Mouse (Mus musculus) spleen, adult 12 weeks (tissue): ENCODE results near the gene Camk1g.

Experiments
- DNase-seq: peaks from one replicate; pipeline ENCODE4 v3.0.0; 2022; ENCODE audit warnings: low spot score

Camk1g gene

DNA sequence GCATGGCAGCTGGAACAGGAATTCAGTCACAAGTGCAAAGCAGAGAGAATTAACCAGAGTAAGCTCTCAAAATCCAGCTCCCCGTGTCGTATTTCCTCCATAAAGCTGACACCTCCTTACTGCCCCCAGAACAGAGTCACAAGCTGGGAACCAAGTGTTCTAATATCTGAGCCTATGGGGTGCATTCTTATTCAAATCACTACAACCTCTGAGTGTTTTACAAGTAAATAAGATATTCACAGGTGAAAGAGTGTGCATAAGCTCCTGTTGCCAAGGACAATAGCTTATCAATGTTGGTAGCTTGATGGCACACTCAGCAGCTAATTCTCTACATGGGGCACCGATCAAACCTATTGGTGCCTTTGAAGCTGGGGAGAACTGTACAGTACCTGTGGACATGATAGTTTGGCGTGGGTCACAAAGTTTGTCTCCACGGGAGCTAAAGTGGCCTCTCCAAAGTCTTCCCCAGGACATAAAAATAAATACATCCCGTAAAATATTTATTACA lies 3.9 kb upstream of the Camk1g start:
- DNase-seq, result no peak

DNA sequence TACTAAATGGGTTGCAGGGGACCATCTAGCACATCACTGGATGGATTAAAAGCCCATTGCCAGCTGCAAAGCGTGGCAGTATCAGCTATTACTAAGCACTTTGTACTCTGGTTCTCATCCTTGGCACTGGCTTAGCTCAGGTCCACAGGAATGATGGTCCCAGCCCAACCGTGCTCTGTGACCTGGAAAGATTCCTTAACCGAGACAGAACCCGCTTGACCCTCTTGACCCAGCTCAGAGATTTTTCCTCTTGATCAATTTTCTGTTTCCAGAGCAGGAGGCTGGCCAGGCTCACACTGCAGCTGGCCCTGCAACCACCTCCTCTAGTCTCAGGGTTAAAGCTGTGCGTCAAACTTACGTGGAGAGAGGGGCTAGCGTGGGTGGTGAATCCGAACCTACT lies 1.0 kb downstream of the Camk1g start:
- DNase-seq, result no peak

DNA sequence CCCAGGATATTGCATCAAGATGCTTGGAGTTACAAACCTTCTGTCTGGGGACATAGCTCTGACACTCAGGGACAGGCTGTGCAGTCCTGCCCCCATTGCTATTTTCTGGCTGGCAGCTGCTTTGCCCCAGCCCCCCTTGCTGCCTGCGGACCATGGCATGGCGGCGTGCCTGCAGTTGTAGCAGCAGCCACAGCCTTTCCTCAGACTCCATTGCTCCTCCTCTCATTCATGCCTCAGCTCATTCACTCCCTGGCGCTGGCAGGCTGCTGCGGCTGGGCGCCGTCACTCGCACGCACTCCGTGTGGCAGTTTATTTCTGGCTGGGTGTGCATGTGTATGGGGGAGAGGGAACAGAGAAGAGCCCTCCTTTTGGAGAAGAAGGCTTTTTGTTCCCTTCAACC lies 2.0 kb downstream of the Camk1g start:
- DNase-seq, result no peak

DNA sequence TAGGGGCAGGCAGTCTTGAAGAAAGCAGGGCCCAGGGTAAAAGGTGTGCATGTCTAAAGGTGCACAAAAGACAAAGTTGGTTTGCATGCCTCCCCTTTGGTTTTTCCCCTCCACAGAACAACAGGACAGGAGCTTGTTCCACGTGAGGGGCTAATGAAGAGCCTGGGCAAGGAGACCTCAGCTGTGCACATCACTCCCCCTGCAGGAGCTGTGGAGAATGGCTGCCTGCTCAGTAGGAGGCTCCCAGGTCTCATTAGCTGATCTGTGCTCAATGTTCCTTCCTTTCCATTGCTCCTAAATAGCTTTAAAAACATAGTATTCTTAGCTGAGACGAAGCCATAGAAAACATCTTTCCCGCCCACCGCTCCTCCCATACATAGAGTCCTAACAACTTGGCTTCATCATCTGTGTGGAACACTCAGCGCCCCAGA lies 6.3 kb downstream of the Camk1g start:
- DNase-seq, result no peak

DNA sequence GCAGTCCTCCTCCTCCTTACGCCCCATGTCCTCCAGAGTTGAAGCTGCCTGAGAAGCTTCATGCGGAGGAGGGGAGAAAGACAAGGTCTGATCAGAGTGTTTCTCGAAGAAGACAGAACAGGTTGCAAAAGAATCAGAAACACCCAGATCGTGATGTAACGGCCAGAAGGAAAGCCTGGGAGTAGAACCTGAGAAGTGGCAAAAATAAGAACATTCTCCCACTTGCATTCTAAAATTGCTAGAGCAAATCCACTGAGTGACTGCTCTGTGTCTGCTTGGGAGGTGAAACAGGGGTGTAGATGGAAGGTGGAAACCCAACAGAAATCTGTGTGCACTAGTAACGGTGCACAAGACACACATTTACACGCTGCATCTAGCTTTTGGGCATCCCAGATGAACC lies 8.0 kb downstream of the Camk1g start:
- DNase-seq, result no peak

DNA sequence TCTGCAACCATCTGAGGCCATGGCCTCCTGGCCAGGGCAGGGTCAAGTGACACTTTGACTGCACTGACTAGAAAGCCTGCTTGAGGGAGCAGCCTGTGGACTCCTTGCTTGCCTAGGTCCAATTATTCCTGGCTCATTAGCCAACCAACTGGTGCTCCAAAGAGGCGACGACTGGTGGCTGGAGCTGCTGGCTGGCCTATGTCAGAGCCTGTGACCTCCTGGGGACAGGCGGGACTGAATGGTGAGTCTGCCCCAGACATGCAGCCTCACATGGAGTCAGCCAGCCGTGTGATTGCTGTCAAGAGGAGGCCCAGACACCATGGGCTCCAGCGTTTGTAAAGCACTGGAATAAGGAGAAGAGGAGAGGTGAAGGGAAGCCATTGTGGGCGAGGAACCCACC lies 8.9 kb downstream of the Camk1g start:
- no peak for DNase-seq

DNA sequence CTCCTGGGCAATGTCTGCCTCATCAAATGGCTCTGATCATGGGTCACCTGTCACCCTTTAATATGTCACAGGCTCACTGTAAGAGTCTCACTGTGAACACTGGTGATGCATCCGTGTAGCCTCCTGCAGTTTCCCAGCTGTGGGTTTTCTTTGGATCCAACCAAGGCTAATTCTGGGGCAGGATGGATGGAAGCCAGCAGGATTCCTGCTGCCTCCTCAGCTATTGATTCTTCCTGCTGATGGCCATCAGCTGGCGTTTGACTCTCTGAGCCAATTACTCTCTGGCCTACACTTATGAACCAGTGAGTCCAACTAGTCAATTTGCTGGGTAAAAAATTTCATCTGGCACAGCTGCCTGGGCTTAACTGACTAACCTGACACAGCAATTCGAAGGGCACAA lies 10.9 kb downstream of the Camk1g start:
- no peak for DNase-seq

DNA sequence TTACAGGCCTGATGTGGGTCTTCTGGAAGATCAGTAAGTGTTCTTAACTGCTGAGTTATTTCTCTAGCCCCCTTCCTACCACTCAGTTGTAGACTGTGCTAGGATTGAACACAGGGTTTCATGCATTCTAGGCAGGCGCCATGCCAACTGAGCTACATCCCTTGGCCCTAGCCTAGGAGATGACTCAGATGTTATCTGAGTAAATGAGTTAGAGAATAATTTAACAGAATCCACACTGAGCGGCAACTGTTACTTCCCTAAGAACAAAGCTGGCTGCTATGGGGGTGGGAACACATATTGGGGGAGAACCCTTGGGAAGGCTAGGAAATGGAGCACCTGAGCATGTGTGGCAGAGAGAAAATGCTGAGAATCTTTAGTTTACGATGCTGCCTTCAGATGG lies 18.5 kb downstream of the Camk1g start:
- no peak for DNase-seq

DNA sequence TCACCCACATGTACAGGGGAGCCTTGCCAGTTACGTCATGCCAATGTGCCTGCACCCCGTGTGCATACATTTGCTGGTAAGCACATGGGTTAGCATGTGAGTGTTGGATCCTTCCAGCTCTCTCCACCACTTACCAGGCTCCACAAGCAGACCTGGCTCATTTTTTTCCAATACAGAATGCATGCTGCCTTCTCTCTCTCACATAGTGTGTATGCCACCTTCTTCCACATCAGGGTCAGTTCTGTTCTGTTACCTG lies 19.6 kb downstream of the Camk1g start:
- no peak for DNase-seq

DNA sequence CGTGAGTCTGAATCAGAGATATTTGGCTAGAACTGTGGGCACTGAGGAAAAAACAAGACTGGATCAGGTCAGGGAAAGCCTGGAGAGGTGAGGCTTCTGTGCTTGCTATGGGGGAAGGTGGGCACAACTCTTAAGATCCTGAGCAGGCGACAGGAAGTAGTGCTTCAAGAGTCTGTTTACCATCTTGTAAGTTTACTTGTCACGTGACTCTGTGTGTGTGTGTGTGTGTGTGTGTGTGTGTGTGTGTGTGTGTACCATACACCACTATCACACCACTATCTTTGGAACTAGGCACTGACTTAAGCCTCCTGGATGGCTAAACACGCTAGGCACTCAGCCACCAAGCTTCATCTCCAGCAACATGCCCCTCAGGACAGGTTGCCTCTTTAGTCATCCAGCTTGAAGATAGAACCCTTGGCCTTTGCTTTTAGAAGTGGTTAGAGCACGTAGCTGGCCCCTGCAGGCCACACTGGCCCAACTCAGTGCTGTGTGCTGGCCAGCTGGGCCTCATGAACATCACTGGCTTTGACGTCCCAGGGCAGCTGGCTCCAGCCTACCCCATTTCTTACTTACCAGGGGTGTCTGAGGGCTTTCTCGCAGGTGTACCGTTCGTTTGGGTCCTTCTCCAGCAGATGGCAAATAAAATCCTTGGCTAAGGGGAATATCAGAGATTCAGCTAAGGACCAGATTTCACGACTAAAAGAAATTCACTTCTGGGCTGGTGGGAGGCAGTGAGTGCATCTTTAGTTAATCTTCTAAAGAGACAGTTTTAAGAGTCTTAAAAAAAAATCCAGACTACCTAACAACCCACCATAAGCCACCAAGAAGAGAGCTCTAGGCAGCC lies 20.2 kb downstream of the Camk1g start:
- no peak for DNase-seq

DNA sequence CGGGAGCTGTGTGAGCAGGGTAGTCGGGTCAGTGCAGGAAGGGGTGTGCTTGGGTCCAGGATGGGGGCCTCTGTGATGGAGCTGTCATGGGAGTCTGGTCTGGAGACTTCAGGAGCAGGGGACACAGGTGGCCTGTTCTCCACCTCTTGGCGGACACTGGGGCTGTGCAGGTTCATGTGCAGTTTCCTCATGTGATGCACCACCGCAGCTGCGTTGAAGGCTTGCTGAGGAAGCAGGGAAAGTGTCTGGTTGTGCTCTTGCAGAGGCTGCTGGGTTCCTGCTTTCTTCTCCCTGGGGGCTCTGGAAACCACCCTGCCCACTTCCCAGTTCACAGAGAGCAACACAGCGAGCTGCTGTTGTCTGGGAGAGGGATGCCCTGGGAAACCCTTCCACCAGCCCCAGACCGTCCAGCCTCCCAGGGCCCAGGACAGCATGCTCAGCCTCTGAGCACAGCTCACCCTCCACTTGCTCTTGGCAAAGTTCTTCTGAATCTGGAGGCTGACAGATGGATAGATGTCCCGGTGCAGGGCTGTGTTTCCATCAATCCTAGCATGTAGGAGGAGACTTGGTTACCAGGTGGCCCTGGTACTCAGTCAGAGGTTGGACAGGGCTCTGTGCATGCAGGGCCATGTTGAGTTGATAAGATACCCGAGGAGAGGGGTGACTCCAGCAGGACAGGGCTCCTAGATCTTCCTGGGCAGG lies 21.7 kb downstream of the Camk1g start:
- no peak for DNase-seq

DNA sequence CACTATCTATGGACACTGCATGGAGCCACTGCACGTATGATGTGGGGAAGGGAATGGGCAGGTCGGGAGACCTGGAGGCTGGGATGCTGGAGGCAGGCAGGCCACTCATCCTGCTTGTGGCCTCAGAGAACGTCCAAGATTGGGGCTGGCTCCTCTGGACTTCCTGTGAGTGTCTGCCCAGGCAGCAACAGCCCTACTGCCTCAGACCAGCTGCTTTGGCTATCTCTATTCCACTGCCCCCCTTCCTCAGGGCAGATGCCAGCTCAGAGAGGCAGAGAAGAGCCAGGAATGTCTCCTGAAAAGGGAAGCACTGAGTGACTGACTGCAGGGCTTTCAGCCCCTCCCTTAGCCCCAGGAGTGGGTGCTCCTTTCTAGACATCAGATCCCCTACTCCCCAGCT lies 23.2 kb downstream of the Camk1g start:
- DNase-seq, result no peak

DNA sequence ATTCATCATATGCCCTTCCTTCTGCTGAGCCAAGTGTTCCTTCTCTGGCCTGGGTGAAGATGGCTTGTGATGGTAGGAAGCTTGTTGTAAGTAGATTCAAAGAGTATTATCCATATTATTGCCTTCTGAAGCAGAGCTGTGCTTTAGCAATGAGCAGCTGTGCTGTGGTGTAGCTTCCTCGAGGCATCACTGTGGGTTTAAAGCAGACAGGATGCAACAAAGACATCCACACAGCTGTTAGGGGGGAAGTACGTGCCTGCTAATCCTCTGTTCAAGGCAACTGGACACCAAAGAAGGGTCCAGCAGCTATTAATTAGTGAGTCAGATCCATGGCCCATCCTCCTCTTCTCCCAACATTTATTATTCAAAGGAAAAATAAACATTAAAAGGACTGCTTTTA lies 25.1 kb downstream of the Camk1g start:
- no peak for DNase-seq

DNA sequence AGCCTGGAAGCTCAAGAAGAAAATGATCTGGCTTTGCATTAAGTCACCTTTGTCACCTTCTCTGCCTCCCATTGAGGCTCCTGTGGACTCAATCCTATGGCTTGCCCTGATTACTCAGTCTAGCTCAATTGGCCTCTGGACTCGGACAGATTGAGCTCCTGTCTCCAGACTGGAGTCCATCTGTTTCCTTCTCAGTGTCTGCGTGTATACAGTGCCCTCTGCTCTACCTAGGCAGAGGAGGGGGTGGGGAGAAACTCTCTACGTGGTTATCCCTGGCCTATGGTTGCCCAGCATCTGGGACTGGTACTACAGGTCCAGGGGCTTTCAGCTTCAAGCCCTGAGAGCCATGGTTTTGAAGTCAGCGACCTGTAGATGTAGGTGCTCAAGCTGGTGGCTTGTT lies 26.2 kb downstream of the Camk1g start:
- DNase-seq, result no peak

DNA sequence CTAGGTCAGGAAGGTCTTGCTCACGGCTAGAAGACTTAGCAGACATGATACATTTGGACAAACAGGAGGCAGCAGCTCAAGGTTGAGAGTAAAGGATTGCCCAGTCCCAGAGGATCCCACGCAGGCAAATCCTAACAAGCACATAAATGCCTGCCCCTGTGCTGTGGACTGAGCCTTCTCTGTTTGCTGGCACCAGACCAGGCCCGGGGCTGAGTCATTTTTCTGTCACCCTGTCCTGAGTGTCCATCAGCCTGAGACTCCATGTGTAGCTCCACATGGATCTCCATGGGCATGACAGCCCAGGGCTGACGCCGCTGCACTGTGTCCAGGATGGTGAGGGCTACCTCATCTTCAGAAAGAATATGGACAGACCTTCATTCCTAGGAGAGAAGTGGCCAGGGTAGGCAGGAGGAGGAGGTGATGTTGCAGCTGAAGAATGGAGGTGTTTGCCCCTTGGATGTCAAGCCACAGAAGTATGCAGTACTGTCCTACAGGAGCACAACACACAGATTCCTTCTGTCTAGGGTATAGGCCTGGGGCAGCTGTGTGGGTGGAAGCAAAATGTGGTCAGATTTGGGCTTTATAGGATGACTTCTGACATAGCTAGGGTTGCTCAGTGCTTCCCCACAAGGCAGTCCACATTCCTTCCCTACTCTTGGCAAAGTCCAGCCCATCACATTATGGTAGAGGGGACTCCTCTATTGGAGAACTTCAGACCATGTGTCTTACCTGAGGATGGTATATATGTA lies 27.7 kb downstream of the Camk1g start:
- no peak for DNase-seq

DNA sequence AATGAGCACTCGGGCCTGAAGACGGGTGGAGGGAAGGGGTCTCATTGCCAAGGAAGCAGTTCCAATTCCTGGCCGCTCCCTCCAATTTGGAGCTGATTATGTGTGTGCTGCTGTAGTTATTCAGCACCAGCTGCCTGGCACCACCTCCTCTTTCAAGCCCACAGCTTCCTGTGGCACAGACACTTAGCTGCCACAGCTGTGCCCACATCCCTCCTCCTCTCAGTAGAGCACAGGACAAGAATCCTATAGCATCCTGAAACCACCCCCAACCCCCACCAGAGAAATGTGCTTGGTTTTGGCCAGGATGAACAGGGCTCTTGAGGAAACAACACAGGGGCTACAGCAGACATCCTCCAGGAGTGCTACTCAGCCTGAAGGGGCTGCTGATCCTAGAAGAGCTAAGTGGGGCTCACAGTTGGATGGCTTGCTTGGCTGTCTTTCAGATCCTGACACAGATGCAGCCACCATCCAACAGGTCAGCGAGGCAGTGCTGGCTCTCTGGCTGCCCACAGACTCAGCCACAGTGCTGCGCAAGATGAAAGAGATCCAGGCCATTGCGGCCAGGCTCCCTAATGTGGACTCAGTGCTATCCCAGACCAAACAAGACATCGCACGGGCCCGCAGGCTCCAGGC lies 31.6 kb downstream of the Camk1g start:
- DNase-seq, result no peak

DNA sequence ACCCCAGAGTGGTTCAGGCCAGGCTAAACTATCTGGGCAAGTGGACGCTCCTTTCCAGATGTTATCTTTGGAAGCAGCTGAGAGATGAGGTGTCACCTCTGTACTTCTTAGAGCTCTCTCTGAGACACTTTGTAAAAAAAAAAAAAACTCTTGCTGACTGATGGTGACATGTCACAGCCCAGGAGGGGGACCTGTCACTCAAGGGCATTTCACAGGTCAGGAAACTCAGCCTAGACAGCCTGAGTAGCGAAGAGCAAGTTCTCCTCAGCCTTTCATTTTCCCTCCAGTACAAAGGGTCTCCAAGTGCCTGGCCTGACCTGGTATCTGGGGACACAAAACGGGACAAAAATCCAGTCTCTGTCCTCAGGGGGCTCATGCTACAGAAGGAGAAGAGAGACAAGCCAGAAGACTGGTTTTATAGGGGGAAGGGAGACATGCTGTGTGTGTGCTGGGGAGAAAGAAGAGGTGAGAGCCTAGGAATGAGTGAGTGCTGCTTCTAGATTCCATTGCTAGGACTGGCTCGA lies 32.2 kb downstream of the Camk1g start:
- no peak for DNase-seq

DNA sequence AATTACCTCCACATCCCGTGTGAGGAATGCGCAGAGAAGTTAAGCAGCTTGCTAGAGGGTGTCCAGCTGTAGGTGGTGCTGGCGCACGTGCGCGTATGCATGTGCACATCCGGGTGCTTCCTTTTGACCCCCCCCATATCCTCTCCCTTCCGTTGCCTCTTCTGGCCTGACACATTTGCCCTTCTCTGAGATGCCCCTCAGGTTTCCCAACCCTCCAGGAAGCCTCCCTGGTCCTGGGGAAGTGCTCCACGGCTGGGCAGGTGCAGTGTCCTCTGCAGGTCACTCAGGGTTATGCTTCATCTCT lies 33.1 kb downstream of the Camk1g start:
- DNase-seq, result no peak

DNA sequence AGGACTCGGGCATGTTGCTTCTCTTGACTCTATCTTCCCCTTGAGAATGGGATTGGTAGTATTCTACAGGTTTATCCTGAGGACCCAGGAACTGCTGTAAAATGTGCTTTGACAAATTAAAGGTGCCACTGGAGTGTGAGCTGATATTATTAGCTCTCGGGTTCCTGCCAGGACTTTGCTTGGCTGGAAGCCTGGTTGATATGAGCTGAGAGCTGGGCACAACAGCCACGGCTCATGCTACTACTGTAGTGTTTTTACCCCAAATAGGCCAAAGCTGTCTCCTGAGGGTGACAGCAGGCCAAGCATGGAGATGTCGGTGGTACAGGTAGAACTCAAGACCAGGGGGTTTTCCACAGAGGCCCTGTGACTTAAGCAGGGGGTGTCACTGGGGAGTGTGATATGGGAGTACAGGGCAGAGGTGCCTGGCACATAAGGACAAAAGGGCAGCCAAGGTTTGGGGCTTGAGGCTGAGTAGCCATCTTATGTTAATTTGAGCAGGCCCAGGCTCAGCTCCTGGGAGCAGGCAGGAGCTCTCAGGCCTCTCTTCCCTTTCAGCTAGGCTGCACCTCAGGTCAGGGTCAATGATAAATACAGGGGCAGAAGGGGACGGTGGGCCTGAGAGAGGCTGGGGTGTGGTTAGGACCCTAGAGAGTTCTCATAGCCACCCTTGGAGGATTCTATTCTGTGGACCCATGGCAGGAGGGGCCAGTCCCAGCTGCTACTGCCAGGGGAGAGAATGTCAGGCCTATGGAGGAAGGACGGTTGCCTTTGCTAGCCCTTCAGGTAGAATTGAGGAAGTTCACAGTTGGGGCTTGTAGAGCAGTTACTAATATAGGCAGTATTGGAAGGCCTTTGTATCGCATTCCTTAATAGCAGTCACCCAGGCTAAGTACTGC lies 33.7 kb downstream of the Camk1g start:
- no peak for DNase-seq

DNA sequence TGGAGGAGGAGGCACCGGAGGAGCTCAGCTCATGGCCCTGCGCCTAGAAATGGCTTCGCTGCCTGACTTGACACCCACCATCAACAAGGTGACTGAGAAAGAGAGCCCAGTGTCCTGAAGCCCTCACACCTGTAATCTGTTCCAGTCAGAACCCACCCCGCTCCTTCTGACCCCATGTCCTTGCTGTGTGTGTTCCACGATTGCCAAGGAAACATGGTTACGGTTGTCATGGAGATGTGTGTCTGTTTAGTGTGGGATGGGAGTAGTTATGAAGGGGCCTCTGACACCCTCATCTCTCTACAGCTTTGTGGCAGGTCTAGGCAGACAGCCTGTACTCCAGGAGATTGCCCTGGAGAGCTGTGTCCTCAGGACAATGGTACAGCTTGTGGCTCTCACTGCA lies 35.6 kb downstream of the Camk1g start:
- DNase-seq, result no peak

DNA sequence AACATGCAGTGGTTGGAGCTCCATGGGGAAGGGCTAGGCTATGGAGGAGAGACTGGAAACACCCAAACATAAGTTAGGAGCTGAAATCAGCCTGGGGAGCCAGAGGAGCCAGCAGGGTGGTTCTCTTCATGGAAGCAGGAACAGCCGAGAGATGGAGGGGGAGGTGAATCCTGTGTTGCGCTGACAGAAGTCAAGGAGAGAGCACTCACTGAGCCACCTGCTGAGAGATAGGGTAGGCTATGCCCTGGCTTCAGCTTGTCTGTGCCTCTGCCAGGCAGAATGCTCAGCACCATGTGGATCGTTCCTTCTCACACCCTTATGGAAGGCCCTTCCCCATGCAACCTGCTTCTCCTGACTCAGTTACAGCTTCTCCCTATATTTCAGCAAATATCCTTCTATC lies 36.3 kb downstream of the Camk1g start:
- DNase-seq, result no peak

DNA sequence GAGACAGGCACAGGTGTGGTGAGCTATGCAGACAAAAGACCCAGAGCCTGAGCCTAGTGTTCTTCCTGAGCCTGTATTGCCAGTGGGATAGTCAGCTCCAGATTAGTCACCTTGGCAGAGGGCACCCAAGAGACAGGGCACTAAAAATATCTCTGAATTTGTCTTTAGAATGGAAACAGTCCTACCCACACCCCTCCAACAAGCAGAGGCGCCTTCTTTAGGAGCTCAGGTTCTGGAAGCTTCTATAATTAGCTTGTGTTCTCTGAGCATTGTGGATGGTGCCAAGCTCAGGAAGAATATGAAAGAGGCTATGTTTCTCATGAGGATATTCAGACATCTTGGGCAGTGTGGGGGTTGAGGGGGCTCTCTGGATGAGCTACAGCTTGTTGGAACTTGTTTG lies 37.4 kb downstream of the Camk1g start:
- DNase-seq, result no peak
